Mouse (Mus musculus) intestine, embryonic 16.5 days (tissue): Measurements from ENCODE around the gene Cpe. TPM values are rescaled to one million over a fixed set of nuclear protein-coding genes. Genes with fewer than 3 reads are reported as not detected.
A peak's percentile ranks its signal among the peaks of the same experiment; 100 is the strongest.

Source experiments
- ATAC-seq: fragments of 200-750 bp; cut with Nextera tagmentation; 2 replicates; pipeline ENCODE4 v1.8.0; 2017; ENCODE audit warnings: moderate TSS enrichment, moderate library complexity
- H3K27ac ChIP-seq: fragments of 300-500 bp; sonication (generic); 2 replicates; pipeline ENCODE4 v1.5.1; 2014; ENCODE audit warnings: mild to moderate bottlenecking, low read length
- H3K27me3 ChIP-seq: fragments of 300-500 bp; sonication (generic); replicated peaks from 2 replicates; pipeline ENCODE4 v1.6.1; 2014; ENCODE audit warnings: low read length, control low read depth, mixed read lengths; ENCODE audit not compliant: control insufficient read depth, insufficient read depth
- H3K36me3 ChIP-seq: fragments of 300-500 bp; sonication (generic); 2 replicates; pipeline ENCODE4 v1.6.1; 2014; ENCODE audit warnings: low read length, control low read depth; ENCODE audit not compliant: control insufficient read depth, insufficient read depth
- H3K4me1 ChIP-seq: fragments of 300-500 bp; sonication (generic); 2 replicates; pipeline ENCODE4 v1.6.1; 2014; ENCODE audit warnings: low read length, control low read depth, mixed read lengths; ENCODE audit not compliant: control insufficient read depth, insufficient read depth
- H3K4me2 ChIP-seq: fragments of 300-500 bp; sonication (generic); 2 replicates; pipeline ENCODE4 v1.6.1; 2014; ENCODE audit warnings: low read depth, low read length, control low read depth
- H3K4me3 ChIP-seq: fragments of 300-500 bp; sonication (generic); 2 replicates; pipeline ENCODE4 v1.5.1; 2014; ENCODE audit warnings: mild to moderate bottlenecking, low read length
- H3K9ac ChIP-seq: fragments of 300-500 bp; sonication (generic); 2 replicates; pipeline ENCODE4 v1.6.1; 2014; ENCODE audit warnings: low read depth, low read length
- H3K9me3 ChIP-seq: fragments of 300-500 bp; sonication (generic); 2 replicates; pipeline ENCODE4 v1.6.1; 2016; ENCODE audit warnings: low read length, control low read depth; ENCODE audit not compliant: control insufficient read depth
- WGBS: fragments of 180-500 bp; shearing (Covaris S2); extraction: QIAGEN DNeasy Blood & Tissue Kit; methylation state at CpG from one replicate; pipeline ENCODE4 v1.1.7; 2014; 5-methylcytosine and 5-hydroxymethylcytosine counted together
- polyA plus RNA-seq: library from polyadenylated mRNA; unstranded; fragments of >200 nt; fragmentation: Nextera tagmentation; extraction: Ambion mirVana; gene quantifications from 2 replicates; pipeline ENCODE4 v1.2.1, GENCODE M21; 2015

Gene Cpe
- polyA plus RNA-seq, 1 experiment from 2014 or later, result 149 TPM

DNA sequence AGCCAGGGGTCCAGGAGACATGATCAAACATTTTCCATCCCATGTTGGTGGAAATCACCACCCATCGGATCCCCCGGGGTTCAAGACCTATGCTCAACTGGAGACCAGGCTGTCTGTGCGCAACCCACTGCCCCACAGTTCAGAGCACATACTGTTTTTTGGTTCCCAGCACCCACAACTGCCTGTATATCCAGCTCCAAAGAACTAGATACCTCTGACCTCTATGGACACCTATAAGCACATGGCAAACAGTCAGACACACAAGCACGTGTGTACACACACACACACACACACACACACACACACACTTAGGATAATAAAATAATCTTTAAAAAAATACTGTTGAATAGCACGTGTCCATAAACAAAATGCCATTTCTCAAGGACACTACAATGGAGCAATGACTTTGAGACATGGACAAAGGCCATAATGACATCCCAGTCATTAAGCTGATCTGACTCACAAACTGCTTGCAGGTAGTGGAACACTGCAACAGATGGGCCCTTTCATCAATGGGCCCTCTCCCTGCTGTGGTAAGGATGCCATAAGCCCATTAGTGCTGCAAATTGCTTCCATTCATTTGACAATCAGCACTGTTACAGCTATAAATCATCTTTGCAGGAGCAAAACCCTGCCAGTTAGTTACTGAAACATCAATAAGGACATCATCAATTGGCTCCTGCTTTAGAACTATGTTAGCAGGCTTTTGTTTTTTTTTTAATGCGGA, 63.7 kb downstream of the Cpe start:
- Histone ChIP-seq H3K9ac (no peak overlapping the region), H3K27me3 (no peaks in the 10 kb centered on the region), H3K9me3 (no peaks in the 10 kb centered on the region), H3K27ac (no peak overlapping the region), H3K4me1 (no peaks in the 10 kb centered on the region), H3K36me3 (no peaks in the 10 kb centered on the region), H3K4me3 (no peak overlapping the region), H3K4me2 (no peak overlapping the region)
- 88% methylated on average over 6 of the region's 6 CpGs for WGBS
- no peak for ATAC-seq

DNA sequence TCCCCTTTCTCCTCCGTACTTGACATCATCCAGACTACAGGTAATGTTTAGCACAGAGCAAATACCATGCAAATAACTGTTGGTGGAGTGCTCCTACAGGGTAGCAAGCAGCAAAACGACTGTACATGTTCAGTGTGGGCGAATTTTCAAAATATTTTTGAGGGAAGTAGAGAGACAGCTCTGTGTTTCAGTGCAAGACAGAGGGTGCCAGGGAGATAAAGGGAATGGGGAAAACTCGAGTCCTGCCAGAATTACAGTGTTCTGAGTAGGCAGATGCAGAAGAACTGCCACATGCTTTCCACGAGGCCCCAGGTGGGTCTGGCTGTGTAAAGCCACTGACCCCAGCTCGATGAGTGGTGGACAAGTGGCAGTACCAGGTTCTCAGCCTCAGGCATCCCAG, 64.8 kb downstream of the Cpe start:
- H3K36me3 ChIP-seq, result no peaks in the 10 kb centered on the region
- H3K9me3 ChIP-seq, result no peaks in the 10 kb centered on the region
- WGBS, result 86% methylated on average over 6 of the region's 6 CpGs
- H3K4me3 ChIP-seq, result no peak overlapping the region
- no peaks in the 10 kb centered on the region for H3K4me1 ChIP-seq
- no peak overlapping the region for H3K27ac ChIP-seq
- no peak for ATAC-seq
- no peaks in the 10 kb centered on the region for H3K27me3 ChIP-seq
- no peak overlapping the region for H3K4me2 ChIP-seq
- H3K9ac ChIP-seq, result no peak overlapping the region

DNA sequence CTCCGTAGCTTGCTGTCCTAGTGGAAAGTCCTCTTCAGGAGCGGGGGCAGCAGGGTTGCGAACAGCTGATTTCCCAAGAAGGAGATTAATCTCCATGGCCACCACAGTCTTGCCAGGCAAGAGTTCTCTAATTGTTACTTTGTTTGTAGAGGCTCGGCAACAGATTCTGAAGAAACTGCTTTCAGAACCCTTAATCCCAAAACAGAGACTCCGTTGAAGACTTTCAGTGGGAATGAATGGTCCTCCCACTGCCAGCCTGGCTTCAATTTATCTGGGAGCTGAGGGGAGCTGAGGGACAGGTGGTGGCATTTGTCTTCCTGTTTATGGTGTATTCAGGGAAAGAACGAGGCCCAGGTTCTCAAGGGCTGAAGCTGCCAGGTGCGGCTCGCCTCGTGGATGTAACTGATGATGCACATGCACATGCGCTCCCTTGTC, 68.2 kb downstream of the Cpe start:
- Histone ChIP-seq H3K36me3 (no peaks in the 10 kb centered on the region), H3K9me3 (no peaks in the 10 kb centered on the region), H3K27me3 (no peaks in the 10 kb centered on the region), H3K27ac (no peak overlapping the region), H3K9ac (no peak overlapping the region), H3K4me1 (peaks cover 4% of the 10 kb centered on the region), H3K4me2 (no peak overlapping the region), H3K4me3 (no peak overlapping the region)
- no peak for ATAC-seq
- WGBS, result 79% methylated on average over 10 of the region's 10 CpGs

DNA sequence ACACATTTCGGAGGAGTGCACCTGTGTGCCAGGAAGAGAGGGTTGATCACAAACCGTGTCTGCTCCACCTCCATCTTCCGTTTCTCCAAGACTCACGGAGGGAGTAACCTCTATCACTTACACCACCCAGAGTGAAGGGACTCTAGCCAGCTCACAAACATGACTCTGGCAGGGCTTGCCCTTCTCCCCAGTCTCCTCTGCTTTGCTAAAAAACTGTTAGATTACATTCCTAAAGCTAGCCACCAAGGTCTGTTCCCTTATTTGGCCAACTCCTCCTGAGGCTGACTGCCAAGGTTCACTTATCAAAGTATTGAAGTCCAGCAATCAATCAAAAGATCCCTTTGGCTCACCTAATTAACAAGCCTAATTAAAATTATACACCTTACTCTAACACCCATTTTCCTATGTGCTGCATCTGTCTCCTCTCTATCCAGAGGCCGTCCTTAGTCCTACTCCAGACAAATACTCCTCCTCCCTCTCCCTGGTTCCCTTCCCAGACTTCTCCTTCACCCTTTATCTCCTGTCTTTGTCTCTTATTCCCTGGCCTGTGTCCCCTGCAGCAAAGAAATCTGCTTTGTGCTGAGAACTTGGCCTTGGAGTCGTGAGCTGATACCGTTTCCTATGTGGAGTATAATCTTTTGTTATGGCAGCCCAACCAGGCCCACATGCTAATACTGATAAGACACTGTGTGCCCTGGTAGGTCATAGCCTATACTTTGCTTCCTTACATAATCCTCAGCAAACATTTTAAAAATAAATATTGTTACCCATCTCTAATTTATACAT, 72.3 kb downstream of the Cpe start:
- Histone ChIP-seq H3K4me1 (peaks cover 4% of the 10 kb centered on the region), H3K27me3 (no peaks in the 10 kb centered on the region), H3K4me3 (no peak overlapping the region), H3K36me3 (no peaks in the 10 kb centered on the region), H3K27ac (peak overlapping the region; percentile 60), H3K9ac (no peak overlapping the region), H3K4me2 (no peak overlapping the region), H3K9me3 (no peaks in the 10 kb centered on the region)
- WGBS, result 48% methylated on average over 7 of the region's 7 CpGs
- ATAC-seq, result peak; percentile 57; the same call in 1 of the 2 replicates

DNA sequence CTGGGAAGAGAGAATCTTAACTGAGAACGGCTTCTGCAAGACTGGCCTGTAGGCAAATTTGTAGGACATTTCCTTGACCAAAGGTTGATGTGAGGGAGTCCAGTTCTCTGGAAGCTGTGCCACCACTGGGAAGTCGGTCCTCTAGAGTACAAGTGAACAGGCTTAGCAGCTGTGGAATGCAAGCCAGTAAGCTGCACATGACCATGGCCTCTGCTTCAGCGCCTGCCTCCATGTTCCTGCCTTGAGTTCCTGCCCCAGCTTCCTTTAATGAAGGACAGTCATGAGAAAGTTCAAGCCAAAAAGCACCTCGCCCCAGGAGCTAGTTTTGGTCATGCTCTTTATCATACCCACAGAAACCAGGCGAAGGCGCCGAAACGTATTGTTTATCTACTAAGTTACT, 73.2 kb downstream of the Cpe start:
- H3K4me3 ChIP-seq, result no peak overlapping the region
- 84% methylated on average over 8 of the region's 8 CpGs for WGBS
- no peak for ATAC-seq
- H3K9ac ChIP-seq, result no peak overlapping the region
- peaks cover 4% of the 10 kb centered on the region for H3K4me1 ChIP-seq
- H3K36me3 ChIP-seq, result no peaks in the 10 kb centered on the region
- peak overlapping the region; percentile 60; the same call in 1 of the 2 replicates for H3K27ac ChIP-seq
- H3K4me2 ChIP-seq, result no peak overlapping the region
- no peaks in the 10 kb centered on the region for H3K9me3 ChIP-seq
- H3K27me3 ChIP-seq, result no peaks in the 10 kb centered on the region

DNA sequence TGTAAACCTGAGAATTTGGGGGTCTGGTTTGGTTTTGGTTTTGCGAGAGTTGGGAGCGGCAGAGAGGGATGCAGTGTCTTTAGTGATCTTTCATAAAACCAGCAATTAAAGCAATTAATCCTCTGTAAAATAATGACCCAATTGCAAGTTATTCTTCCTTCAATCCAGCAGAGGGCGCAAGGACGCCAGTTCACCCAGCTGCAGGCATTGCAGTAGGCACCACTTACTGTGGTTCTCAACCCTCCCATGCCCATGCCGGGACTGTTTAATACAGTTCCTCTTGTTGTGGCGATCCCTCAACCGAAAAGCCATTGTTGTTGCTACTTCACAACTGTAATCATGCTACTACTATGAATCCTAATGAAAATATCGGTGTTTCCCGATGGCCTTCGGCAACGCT, 74.2 kb downstream of the Cpe start:
- no peak overlapping the region for H3K27ac ChIP-seq
- no peaks in the 10 kb centered on the region for H3K9me3 ChIP-seq
- no peak overlapping the region for H3K4me3 ChIP-seq
- 58% methylated on average over 11 of the region's 11 CpGs for WGBS
- H3K4me2 ChIP-seq, result no peak overlapping the region
- H3K9ac ChIP-seq, result no peak overlapping the region
- no peak for ATAC-seq
- no peaks in the 10 kb centered on the region for H3K36me3 ChIP-seq
- H3K27me3 ChIP-seq, result no peaks in the 10 kb centered on the region
- H3K4me1 ChIP-seq, result peaks cover 4% of the 10 kb centered on the region

DNA sequence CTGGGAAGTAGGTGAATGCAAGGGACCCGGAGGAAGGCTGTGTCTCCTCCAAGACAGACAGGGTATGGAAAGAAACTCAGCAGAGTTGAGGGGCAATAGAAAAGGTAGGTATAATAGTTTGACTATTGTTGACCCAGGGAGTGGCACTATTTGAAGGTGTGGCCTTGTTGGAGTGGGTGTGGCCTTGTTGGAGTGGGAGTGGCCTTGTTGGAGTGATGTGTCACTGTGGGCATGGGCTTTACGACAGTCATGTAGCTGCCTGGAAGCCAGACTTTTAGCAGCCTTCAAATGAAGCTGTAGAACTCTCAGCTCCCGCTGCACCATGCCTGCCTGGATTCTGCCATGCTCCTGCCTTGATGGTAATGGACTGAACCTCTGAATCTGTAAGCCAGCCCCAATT, 76.3 kb downstream of the Cpe start:
- ATAC-seq, result peak; percentile 38; the same call in 1 of the 2 replicates
- Histone ChIP-seq H3K9me3 (no peaks in the 10 kb centered on the region), H3K27me3 (no peaks in the 10 kb centered on the region), H3K4me2 (no peak overlapping the region), H3K36me3 (no peaks in the 10 kb centered on the region), H3K4me1 (peaks cover 4% of the 10 kb centered on the region), H3K9ac (no peak overlapping the region), H3K4me3 (no peak overlapping the region), H3K27ac (no peak overlapping the region)
- 76% methylated on average over 3 of the region's 3 CpGs for WGBS

DNA sequence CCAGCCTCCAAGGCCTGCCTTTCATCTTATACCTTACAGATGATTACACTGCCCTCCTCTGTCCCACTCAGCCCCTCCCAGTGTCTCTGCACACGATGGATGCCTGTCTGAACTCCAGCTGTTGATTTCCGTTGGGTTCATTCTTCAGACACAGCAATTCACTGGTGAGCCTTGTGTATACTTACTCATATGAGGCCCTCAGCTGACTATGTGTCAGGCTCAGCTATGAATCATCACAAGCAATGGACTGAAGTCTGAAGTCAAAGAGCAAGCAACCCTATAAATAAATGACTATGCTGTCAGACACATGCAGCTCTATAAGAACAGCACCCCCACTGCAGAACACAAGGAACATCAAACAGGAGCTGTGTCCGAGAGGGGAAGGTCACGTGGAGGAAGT, 77.4 kb downstream of the Cpe start:
- peak; percentile 65 for ATAC-seq
- no peaks in the 10 kb centered on the region for H3K27me3 ChIP-seq
- H3K27ac ChIP-seq, result no peak overlapping the region
- H3K4me2 ChIP-seq, result no peak overlapping the region
- H3K9ac ChIP-seq, result no peak overlapping the region
- H3K36me3 ChIP-seq, result no peaks in the 10 kb centered on the region
- H3K9me3 ChIP-seq, result no peaks in the 10 kb centered on the region
- WGBS, result 56% methylated on average over 4 of the region's 4 CpGs
- H3K4me1 ChIP-seq, result peaks cover 4% of the 10 kb centered on the region
- H3K4me3 ChIP-seq, result no peak overlapping the region

DNA sequence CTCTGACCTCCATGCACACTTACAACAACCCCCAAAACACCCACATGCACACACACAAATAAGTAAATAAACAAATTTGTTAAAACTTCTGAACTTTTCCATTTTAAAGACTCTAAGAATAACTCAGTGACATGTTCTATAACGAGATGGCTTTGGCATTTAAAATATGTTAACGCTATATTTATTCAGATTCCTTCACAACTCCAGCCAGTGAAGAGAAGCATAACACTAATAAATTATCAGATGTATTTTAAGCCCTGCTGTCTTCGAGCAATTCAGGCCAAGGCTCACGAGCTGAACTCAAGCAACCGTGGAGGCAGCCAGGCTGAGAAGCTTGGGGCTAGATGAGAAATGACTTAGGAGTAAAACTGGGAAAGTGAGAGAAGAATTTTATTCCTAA, 79.2 kb downstream of the Cpe start:
- Histone ChIP-seq H3K9me3 (no peaks in the 10 kb centered on the region), H3K27me3 (no peaks in the 10 kb centered on the region), H3K27ac (peak overlapping the region; percentile 6; the same call in 1 of the 2 replicates), H3K4me1 (no peaks in the 10 kb centered on the region), H3K36me3 (no peaks in the 10 kb centered on the region), H3K9ac (no peak overlapping the region), H3K4me2 (no peak overlapping the region), H3K4me3 (no peak overlapping the region)
- no peak for ATAC-seq
- WGBS, result 50% methylated on average over 5 of the region's 5 CpGs
